Mouse (Mus musculus) embryonic fibroblast, embryonic 13.5 days (primary cell): ENCODE measurements around the gene Csnk1g2.

Experiments
- CTCF ChIP-seq: IDR thresholded peaks from 2 replicates; pipeline ENCODE4 v1.5.1; 2011; ENCODE audit warnings: mild to moderate bottlenecking, control low read depth, low read length, moderate library complexity, borderline replicate concordance; ENCODE audit not compliant: insufficient read depth
- POLR2A ChIP-seq: IDR thresholded peaks from 2 replicates; pipeline ENCODE4 v1.6.1; 2011; ENCODE audit warnings: low read depth, mild to moderate bottlenecking, control low read depth, low read length, moderate library complexity

DNA sequence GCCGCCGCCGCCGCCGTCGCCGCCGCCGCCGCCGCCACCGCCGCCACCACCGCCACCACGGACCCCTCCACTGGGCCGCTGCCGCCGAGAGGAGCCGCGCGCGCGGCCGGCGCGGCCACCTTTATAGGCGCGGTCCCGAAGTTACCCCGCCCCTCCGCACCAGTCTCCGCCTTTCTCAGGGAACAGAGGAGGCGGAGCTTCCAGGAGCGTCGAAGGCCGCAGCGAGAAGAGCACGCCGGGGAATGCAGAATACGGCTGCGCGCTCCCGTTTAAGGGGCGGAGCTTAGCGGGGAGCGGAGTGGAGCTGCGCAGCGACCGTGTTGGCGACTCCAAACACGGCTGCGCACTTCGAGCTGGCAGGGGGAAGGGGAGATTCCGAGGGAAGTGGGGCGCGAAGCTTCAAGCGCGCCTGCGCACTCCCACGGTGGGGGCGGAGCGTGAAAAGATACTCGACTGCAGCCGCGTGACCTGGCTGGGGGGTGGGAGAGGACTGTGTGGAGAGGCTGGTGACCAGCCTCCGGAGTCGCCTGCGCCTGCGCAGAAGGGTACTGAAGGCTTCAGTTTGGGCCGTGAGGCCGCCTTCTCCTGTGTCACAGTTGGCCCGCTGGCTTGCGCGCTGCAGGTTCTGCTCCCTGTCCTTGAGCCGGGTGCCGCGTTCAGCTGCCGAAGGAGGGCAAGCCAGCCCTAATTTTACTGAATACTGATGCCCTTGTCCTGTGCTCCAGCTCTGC, 53.7 kb downstream of the Csnk1g2 start:
- TF ChIP-seq POLR2A (peak; percentile 99), CTCF (no peak)
